Mouse (Mus musculus): ENCODE data around the gene Olfr847. TPM values are rescaled to one million over a fixed set of nuclear protein-coding genes. Genes with fewer than 3 reads are reported as not detected.

The Olfr847 gene
- not detected for polyA plus RNA-seq (2017; shearing (Covaris generic))

DNA sequence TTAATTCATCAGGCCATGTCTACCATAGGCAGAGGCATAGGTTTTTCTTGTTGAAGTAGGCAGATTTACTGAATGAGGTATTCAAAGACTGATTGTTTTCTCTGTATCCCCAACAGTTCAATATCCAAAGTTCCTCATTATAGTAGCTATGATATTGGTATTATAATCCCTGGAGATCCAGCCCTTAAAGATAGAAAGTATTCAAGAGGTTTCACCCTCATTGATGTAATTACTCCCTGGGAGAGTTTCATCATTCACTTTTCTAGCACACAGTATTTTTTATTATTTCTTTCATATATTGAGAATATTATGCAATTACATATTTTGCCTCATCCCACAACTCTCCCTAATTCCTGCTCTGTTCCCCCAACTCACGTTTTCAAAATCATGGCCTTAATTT, at the start of gene Olfr847:
Olfr847 (minus strand) TSS at position 101 of the 400 bp plus-strand sequence.

DNA sequence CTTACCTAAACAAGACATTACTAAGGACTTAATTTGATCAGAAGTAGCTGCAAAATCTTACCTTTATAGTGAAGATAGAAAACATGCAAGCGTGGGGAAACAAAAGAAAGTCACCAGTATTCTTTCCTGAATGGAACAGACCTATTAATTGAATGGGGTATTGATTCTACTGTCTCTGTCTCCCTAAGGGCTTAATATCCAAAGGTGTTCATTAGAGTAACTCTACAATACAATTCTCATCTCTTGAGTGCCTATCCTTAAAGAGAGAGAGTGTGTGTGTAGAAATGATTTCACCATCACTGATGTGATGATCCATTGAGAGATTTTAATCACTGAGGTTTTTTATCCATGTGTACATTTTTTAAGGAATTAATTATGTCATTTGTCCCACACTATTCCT, 14.6 kb downstream of the Olfr847 start, which contains the start of gene Olfr846:
Olfr846 (minus strand) TSS at position 101 of the 400 bp plus-strand sequence.

DNA sequence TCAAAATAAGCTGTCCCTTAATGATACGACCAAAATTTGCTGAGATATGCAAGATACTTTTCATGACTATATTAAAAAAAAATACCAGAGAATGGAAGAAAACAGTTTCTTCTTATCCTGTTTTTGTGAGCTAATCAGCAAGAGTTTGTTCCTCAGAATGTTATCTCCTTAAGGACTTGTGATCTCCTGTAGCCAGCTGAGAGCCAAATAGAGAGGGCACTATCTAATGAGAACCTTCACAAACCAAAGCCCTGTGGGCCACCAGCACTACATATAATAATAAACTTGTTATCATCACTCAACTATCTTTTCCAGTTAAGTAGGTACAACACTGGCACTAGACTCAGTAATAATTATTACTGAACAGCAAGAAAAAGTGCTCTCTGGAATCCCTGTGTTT, 42.3 kb downstream of the Olfr847 start, which contains the start of gene Olfr845:
Olfr845 (plus strand) TSS at position 301 of the 400 bp plus-strand sequence.

Other genes starting within 250 kb of the Olfr847 start
- gene Olfr837, start 242.4 kb downstream of the Olfr847 start, polyA plus RNA-seq (2017; shearing (Covaris generic)) = 0.46 TPM
- gene Olfr839-ps1, start 201.4 kb downstream of the Olfr847 start, polyA plus RNA-seq (2017; shearing (Covaris generic)) = 0.10 TPM
- 0.07 TPM for gene Olfr843, start 126.7 kb downstream of the Olfr847 start, polyA plus RNA-seq (2017; shearing (Covaris generic))
- not detected for gene Olfr844, start 62.3 kb downstream of the Olfr847 start, polyA plus RNA-seq (2017; shearing (Covaris generic))
- not detected for gene Olfr845, start 42.2 kb downstream of the Olfr847 start, polyA plus RNA-seq (2017; shearing (Covaris generic))
- gene Olfr846, start 14.7 kb downstream of the Olfr847 start, polyA plus RNA-seq (2017; shearing (Covaris generic)) = not detected
- gene Olfr849, start 61.6 kb upstream of the Olfr847 start, polyA plus RNA-seq (2017; shearing (Covaris generic)) = not detected
- gene Olfr850, start 99.6 kb upstream of the Olfr847 start, polyA plus RNA-seq (2017; shearing (Covaris generic)) = not detected
- not detected for gene Olfr851, start 114.6 kb upstream of the Olfr847 start, polyA plus RNA-seq (2017; shearing (Covaris generic))
- not detected for gene Olfr853, start 162.4 kb upstream of the Olfr847 start, polyA plus RNA-seq (2017; shearing (Covaris generic))
- not detected for gene Olfr854, start 188.7 kb upstream of the Olfr847 start, polyA plus RNA-seq (2017; shearing (Covaris generic))
- gene Olfr855, start 203.9 kb upstream of the Olfr847 start, polyA plus RNA-seq (2017; shearing (Covaris generic)) = not detected
- 26.6 TPM for gene Zfp317, start 243.4 kb upstream of the Olfr847 start, polyA plus RNA-seq (2017; shearing (Covaris generic))

Data from effector memory CD4-positive, alpha-beta T cell, adult 5 months (primary cell).